Mouse (Mus musculus) small intestine, adult 2 months (tissue): ENCODE measurements around the gene Foxn3.

Experiments used
- CTCF ChIP-seq: fragments of 200-500 bp; IDR thresholded peaks from 2 replicates; pipeline ENCODE4 v1.5.1; 2012; ENCODE audit warnings: low read depth, mild to moderate bottlenecking, control low read depth, inconsistent platforms, low read length, moderate library complexity, mixed read lengths; ENCODE audit not compliant: insufficient replicate concordance, insufficient read length; ENCODE audit errors: extremely low read depth
- POLR2A ChIP-seq: fragments of 200-500 bp; IDR thresholded peaks from 2 replicates; pipeline ENCODE4 v1.6.1; 2012; ENCODE audit warnings: low read depth, mild to moderate bottlenecking, control low read depth, inconsistent platforms, low read length, moderate library complexity

GRCm38 (mm10) chr12:99320966-99321496, 242.4 kb downstream of the Foxn3 start:
- no peak for TF ChIP-seq CTCF
- TF ChIP-seq POLR2A, result no peak
